Mouse (Mus musculus) hematopoietic stem cell, adult 5-6 weeks (primary cell): ENCODE measurements around the gene Actl6b. TPM values are rescaled to one million over a fixed set of nuclear protein-coding genes. Genes with fewer than 3 reads are reported as not detected.

Experiments used
- ATAC-seq, 2 experiments: fragments of 125-278 bp in 1 of 2; replicated peaks in 1 of 2; 2 replicates each; pipeline ENCODE4 v1.8.0; 2016 to 2017; ENCODE audit warnings: inconsistent platforms in 2 of 2, mild to moderate bottlenecking in 2 of 2, moderate number of reproducible peaks in 2 of 2, low read depth in 1 of 2, moderate TSS enrichment in 1 of 2; ENCODE audit not compliant: low FRiP score in 2 of 2, poor library complexity in 2 of 2, severe bottlenecking in 2 of 2, insufficient read depth in 1 of 2, low TSS enrichment in 1 of 2
- total RNA-seq: library from RNA; stranded (forward); fragments of 172-1452, 232-1000 nt; gene quantifications from 2 replicates; pipeline ENCODE4 v1.2.3, GENCODE M21; 2017

Gene Actl6b
- total RNA-seq, 1 experiment from 2014 or later = not detected

GRCm38 (mm10) chr5:137526192-137526936 lies 27.0 kb upstream of the Actl6b start:
- ATAC-seq = peak; percentile 16 to 38; a peak in 1 of 4 replicates

GRCm38 (mm10) chr5:137527413-137527812 lies 25.9 kb upstream of the Actl6b start:
- ATAC-seq = no peak

GRCm38 (mm10) chr5:137528247-137528968 lies 24.9 kb upstream of the Actl6b start:
- no peak for ATAC-seq

- no peak for ATAC-seq
Measured at GRCm38 (mm10) chr5:137529221-137529995, 23.9 kb upstream of the Actl6b start.

- ATAC-seq = no peak
Measured at GRCm38 (mm10) chr5:137530075-137530474, 23.2 kb upstream of the Actl6b start.

- peak in 1 of 2 experiments; percentile 11; a peak in 2 of 4 replicates for ATAC-seq
Measured at GRCm38 (mm10) chr5:137530588-137531413, 22.5 kb upstream of the Actl6b start.

GRCm38 (mm10) chr5:137531414-137532130 lies 21.7 kb upstream of the Actl6b start:
- ATAC-seq = no peak

GRCm38 (mm10) chr5:137532131-137532807 lies 21.0 kb upstream of the Actl6b start:
- ATAC-seq = no peak

GRCm38 (mm10) chr5:137532808-137533116 lies 20.6 kb upstream of the Actl6b start:
- ATAC-seq = peak in 1 of 2 experiments; percentile 5; a peak in 1 of 4 replicates

GRCm38 (mm10) chr5:137533117-137533827 lies 20.0 kb upstream of the Actl6b start, which contains the start of the genes Epo and Gnb2:
Epo (minus strand) TSS chr5:137533242.
Gnb2 (minus strand) TSS chr5:137533510.
- peak; percentile 80 to 82 for ATAC-seq

- ATAC-seq = no peak
Measured at GRCm38 (mm10) chr5:137534762-137535161, 18.6 kb upstream of the Actl6b start.

- no peak for ATAC-seq
Measured at GRCm38 (mm10) chr5:137535318-137535717, 18.0 kb upstream of the Actl6b start.

- ATAC-seq = no peak
Measured at GRCm38 (mm10) chr5:137537461-137537860, 15.9 kb upstream of the Actl6b start.

- no peak for ATAC-seq
Measured at GRCm38 (mm10) chr5:137539291-137539801, 14.0 kb upstream of the Actl6b start.

GRCm38 (mm10) chr5:137540991-137541390 lies 12.3 kb upstream of the Actl6b start:
- ATAC-seq = no peak
